Mouse (Mus musculus): ENCODE measurements around the gene Srek1.

GRCm38 (mm10) chr13:103807464-103807863, 33.1 kb upstream of the Srek1 start:
- TF ChIP-seq TAL1 (conservative IDR thresholded peaks at IDR 0.05; ENCODE audit: low read depth, low read length) (no peak), CTCF (IDR thresholded peaks at IDR 0.05; ENCODE audit: low read depth, low read length) (no peak), GATA1 (IDR thresholded peaks at IDR 0.05; ENCODE audit: borderline replicate concordance, low read length) (no peak)
